Mouse (Mus musculus) stomach, embryonic 14.5 days (tissue): Measurements from ENCODE around the gene Smarcb1. TPM values are rescaled to one million over a fixed set of nuclear protein-coding genes. Genes with fewer than 3 reads are reported as not detected.

Experiments used
- ATAC-seq: fragments of 200-750 bp; cut with Nextera tagmentation; 2 replicates; pipeline ENCODE4 v1.8.0; 2017; ENCODE audit warnings: low read depth, moderate TSS enrichment; ENCODE audit not compliant: insufficient number of reproducible peaks, insufficient read depth, low FRiP score
- H3K27ac ChIP-seq: fragments of 300-500 bp; sonication (generic); 2 replicates; pipeline ENCODE4 v1.5.1; 2014; ENCODE audit warnings: mild to moderate bottlenecking, low read length, moderate library complexity, mixed read lengths
- H3K27me3 ChIP-seq: fragments of 300-500 bp; sonication (generic); 2 replicates; pipeline ENCODE4 v1.6.1; 2014; ENCODE audit warnings: low read length, control low read depth, mixed read lengths; ENCODE audit not compliant: control insufficient read depth, insufficient read depth
- H3K36me3 ChIP-seq: fragments of 300-500 bp; sonication (generic); 2 replicates; pipeline ENCODE4 v1.6.1; 2014; ENCODE audit warnings: mild to moderate bottlenecking, control low read depth, low read length, moderate library complexity, mixed read lengths; ENCODE audit not compliant: control insufficient read depth, insufficient read depth
- H3K4me1 ChIP-seq: fragments of 300-500 bp; sonication (generic); 2 replicates; pipeline ENCODE4 v1.6.1; 2014; ENCODE audit warnings: low read length, control low read depth, mixed read lengths; ENCODE audit not compliant: control insufficient read depth, insufficient read depth
- H3K4me2 ChIP-seq: fragments of 300-500 bp; sonication (generic); replicated peaks from 2 replicates; pipeline ENCODE4 v1.6.1; 2014; ENCODE audit warnings: low read depth, low read length, control low read depth
- H3K4me3 ChIP-seq: fragments of 300-500 bp; sonication (generic); 2 replicates; pipeline ENCODE4 v1.5.1; 2014; ENCODE audit warnings: low read depth, low read length, control low read depth
- H3K9ac ChIP-seq: fragments of 300-500 bp; sonication (generic); replicated peaks from 2 replicates; pipeline ENCODE4 v1.6.1; 2014; ENCODE audit warnings: low read depth, mild to moderate bottlenecking, control low read depth, low read length, moderate library complexity, mixed read lengths
- H3K9me3 ChIP-seq: fragments of 300-500 bp; sonication (generic); 2 replicates; pipeline ENCODE4 v1.6.1; 2016; ENCODE audit warnings: low read depth, low read length, control low read depth; ENCODE audit not compliant: control insufficient read depth
- WGBS: fragments of 180-500 bp; shearing (Covaris S2); extraction: QIAGEN DNeasy Blood & Tissue Kit; methylation state at CpG from one replicate; pipeline ENCODE4 v1.1.7; 2014; 5-methylcytosine and 5-hydroxymethylcytosine counted together
- polyA plus RNA-seq: library from polyadenylated mRNA; unstranded; fragments of >200 nt; fragmentation: Nextera tagmentation; extraction: Ambion mirVana; gene quantifications from 2 replicates; pipeline ENCODE4 v1.2.1, GENCODE M21; 2014

The Smarcb1 gene
- polyA plus RNA-seq, 1 experiment from 2014 or later, result 197 TPM

DNA sequence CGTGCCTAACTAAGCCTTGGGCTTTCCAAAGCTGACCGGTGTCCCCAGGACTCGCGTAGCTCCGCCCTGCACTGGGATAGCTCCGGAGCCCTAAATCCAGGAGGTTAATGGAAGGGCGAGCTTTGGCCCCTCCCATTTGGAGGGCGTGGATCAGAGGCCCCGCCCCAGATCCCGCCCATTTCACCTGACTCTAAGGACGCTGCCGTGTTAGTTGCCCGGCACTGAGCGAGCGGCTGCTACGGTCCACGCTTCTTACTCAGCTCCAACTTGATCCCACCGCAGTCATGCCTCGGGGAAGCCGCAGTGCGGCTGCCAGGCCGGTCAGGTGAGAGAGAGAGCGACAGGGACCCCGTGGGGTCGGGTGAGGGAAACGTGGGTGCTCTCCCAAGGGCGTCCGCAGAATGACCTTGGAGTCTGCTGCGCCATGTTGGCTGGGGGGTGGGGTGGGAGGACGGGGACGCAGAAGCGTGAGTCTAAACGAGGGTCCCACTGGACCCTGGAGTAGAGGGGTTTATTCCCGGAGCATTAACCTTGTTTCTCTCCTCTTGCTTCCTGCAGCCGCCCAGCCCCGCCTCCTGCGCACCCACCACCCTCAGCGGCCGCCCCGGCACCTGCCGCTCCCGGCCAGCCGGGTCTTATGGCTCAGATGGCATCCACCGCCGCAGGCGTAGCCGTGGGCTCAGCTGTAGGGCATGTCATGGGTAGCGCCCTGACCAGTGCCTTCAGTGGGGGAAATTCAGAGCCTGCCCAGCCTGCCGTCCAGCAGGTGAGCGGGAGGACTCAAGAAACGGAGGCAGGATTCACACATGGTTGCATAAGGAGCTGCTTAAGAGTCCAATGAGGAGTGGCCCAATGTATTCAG lies 14.5 kb upstream of the Smarcb1 start, which contains the start of gene Mmp11:
TSS of gene Mmp11 (minus strand) at position 817 of the 862 bp plus-strand sequence.
- Histone ChIP-seq H3K27ac (no peak within 1 kb of the TSS), H3K9me3 (no peaks in the 10 kb centered on the region), H3K4me3 (peak within 1 kb of the TSS; percentile 37), H3K36me3 (no peaks in the 10 kb centered on the region), H3K4me2 (peak within 1 kb of the TSS; percentile 45), H3K4me1 (peaks cover 14% of the 10 kb centered on the region), H3K27me3 (no peaks in the 10 kb centered on the region), H3K9ac (no peak within 1 kb of the TSS)
- peak; percentile 76 for ATAC-seq
- 2% methylated on average over 51 of the region's 51 CpGs for WGBS

DNA sequence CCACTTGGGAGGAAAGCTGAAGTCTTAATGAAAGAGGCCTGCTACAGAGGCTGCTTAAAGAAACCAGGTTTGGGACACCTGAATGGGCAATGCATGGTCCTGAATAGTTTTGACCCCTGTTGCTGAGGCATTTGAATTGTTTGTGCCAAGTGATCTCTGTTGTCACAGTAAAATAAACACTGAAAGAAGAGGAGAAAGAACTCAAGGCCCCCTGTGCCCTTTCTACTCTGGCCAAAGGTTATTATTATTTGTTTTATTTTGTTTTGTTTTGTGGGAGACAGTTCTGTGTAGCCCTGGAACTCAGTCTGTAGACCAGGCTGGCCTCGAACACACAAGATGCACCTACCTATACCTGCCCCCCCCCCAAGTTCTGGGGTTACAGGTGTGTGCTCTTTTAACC lies 13.6 kb upstream of the Smarcb1 start:
- no peak overlapping the region for H3K9ac ChIP-seq
- no peak overlapping the region for H3K4me2 ChIP-seq

DNA sequence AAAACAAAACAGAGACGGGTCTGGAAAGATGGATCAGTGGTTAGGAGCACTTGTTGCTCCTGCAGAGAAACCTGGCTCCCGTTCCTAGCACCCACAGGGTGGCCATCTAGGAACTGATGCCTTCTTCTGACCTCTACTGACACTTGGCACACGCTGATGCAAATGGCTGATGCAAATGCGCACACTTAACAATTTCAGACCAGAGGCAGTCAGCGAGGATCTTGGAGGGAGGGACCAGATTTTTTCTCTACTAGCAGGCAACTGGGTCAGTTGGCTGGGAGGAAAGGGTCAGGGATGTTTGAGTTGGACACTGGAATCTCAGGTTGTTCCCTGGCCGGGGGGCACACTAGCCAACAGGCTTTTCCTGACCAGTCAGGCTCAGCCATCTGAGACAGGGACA lies 11.5 kb upstream of the Smarcb1 start, which contains the start of gene Chchd10:
TSS of gene Chchd10 (plus strand) at position 240 of the 400 bp plus-strand sequence.
- Histone ChIP-seq H3K4me1 (peaks cover 24% of the 10 kb centered on the region), H3K9me3 (no peaks in the 10 kb centered on the region), H3K9ac (peak within 1 kb of the TSS; percentile 83), H3K4me3 (peak within 1 kb of the TSS; percentile 63), H3K36me3 (no peaks in the 10 kb centered on the region), H3K27ac (peak within 1 kb of the TSS; percentile 44; the same call in 1 of the 2 replicates), H3K4me2 (peak within 1 kb of the TSS; percentile 91), H3K27me3 (no peaks in the 10 kb centered on the region)
- no peak for ATAC-seq
- WGBS, result 31% methylated on average over 6 of the region's 6 CpGs

More for the DNA sequence above, 13.6 kb upstream of the Smarcb1 start:
- Histone ChIP-seq H3K4me3 (no peak overlapping the region), H3K27me3 (no peaks in the 10 kb centered on the region), H3K4me1 (peaks cover 23% of the 10 kb centered on the region), H3K36me3 (no peaks in the 10 kb centered on the region), H3K9me3 (no peaks in the 10 kb centered on the region), H3K27ac (no peak overlapping the region)
- ATAC-seq, result no peak
- WGBS, result 71% methylated on average over 1 of the region's 1 CpGs

DNA sequence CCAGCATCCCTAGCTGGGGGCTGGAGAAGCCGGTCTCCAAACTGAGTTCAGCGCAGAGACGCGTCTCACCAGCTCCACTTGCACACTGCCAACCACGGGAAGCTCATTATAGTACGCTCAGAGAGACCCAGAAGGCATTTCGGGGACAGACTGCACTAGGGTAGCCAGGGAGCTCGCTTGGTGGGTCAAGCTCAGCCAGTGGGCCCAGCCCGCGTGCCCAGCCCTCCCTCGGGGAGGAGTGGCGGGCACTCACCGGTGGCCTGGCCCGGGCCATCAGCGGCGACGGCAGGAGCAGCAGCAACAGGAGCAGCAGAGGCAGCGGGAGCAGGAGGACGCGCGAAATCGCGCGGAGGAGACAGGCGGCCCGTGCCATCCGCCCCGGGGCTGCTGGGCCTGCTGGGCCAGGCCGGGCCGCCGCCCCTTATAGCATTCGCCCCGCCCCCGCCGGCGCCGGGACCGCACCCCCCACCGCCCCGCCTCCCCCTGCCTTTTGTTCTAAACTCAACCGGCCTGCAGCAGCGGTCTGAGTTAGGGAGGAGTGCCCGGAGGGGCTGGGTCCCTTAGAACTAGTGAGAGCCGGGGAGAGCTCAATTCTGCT lies 10.8 kb upstream of the Smarcb1 start:
- Histone ChIP-seq H3K4me2 (peak overlapping the region; percentile 91), H3K9me3 (no peaks in the 10 kb centered on the region), H3K36me3 (0 out of 2 replicates have a peak, but pooled peaks cover 6% of the 10 kb centered on the region), H3K4me3 (peak overlapping the region; percentile 63), H3K27me3 (no peaks in the 10 kb centered on the region), H3K27ac (peak overlapping the region; percentile 44; the same call in 1 of the 2 replicates), H3K4me1 (peaks cover 24% of the 10 kb centered on the region), H3K9ac (peak overlapping the region; percentile 83)
- peak; percentile 74 for ATAC-seq
- WGBS, result 1% methylated on average over 44 of the region's 44 CpGs

DNA sequence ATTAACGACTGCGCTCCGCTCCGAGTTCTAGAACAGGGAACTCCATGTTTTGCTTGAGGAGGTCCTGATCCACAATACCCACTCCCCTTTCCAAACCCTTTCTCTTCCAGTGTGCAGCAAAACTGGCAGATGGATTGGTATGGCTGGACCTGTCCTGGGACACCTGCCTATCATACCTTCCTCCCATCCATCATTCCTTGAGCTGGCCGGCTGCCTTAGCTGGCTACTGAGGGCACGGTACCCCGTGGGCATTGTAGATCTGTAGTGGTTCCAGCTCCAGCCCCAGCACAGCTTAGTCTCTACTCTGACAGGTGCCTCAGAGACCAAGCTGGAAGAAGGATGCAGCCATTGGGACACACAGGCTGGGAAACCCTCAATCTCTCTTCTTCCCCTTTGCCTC lies 9.9 kb upstream of the Smarcb1 start:
- H3K36me3 ChIP-seq, result peaks cover 6% of the 10 kb centered on the region; the same call in 1 of the 2 replicates
- peak overlapping the region; percentile 63 for H3K4me3 ChIP-seq
- peaks cover 24% of the 10 kb centered on the region for H3K4me1 ChIP-seq
- WGBS, result 25% methylated on average over 7 of the region's 7 CpGs
- H3K9ac ChIP-seq, result 0 out of 2 replicates have a peak overlapping the region, but pooled peaks have one; percentile 83
- peak overlapping the region; percentile 91 for H3K4me2 ChIP-seq
- H3K27ac ChIP-seq, result no peak overlapping the region
- H3K9me3 ChIP-seq, result no peaks in the 10 kb centered on the region
- no peaks in the 10 kb centered on the region for H3K27me3 ChIP-seq
- ATAC-seq, result no peak

DNA sequence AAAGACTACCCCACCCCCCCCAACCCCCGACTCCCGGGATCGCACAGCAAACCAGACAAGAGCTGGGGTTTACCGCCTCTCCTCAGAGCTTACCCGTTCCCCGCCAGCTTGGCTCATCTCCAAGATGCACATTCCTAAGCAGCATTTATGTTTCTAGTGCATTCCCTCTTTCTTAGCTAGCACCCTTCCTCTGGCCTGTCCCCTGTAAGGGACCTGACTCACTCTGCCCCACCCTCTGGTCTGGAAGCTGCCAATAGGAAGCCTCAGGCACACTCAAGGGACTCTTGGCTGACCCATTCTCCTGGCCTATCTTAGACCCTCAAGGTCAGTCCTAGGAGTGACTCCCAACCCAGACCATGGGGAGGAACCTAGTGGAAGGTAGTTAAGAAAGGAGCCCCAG lies 8.9 kb upstream of the Smarcb1 start:
- Histone ChIP-seq H3K36me3 (peaks cover 11% of the 10 kb centered on the region; the same call in 1 of the 2 replicates), H3K27me3 (no peaks in the 10 kb centered on the region), H3K4me2 (peak overlapping the region; percentile 91), H3K9ac (no peak overlapping the region), H3K4me3 (no peak overlapping the region), H3K9me3 (no peaks in the 10 kb centered on the region), H3K4me1 (peaks cover 24% of the 10 kb centered on the region), H3K27ac (no peak overlapping the region)
- peak; percentile 19; the same call in 1 of the 2 replicates for ATAC-seq
- WGBS, result 18% methylated on average over 6 of the region's 6 CpGs

DNA sequence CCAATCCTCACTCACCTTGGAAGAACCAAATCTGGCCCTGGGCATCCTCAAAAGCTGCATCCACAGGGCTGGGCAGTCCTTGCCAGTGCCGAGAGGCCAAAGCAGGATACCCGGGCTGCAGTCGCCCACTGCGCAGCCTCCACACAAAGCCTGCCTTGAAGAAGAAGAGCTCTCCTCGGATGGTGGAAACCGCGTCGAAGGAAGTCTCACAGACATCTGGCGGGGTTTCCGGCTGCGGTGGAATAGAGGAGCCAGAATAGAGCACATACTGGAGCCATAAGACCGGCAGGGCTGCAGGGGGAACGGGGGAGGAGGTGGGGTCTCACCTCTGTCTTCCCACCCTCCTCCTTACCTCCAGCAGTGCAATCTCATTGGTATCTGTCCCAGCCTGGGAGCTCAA lies 5.0 kb upstream of the Smarcb1 start:
- no peaks in the 10 kb centered on the region for H3K9me3 ChIP-seq
- H3K36me3 ChIP-seq, result peaks cover 27% of the 10 kb centered on the region
- 77% methylated on average over 13 of the region's 13 CpGs for WGBS
- no peak overlapping the region for H3K4me2 ChIP-seq
- no peak overlapping the region for H3K9ac ChIP-seq
- H3K4me1 ChIP-seq, result peaks cover 23% of the 10 kb centered on the region
- H3K27ac ChIP-seq, result no peak overlapping the region
- H3K27me3 ChIP-seq, result no peaks in the 10 kb centered on the region
- no peak overlapping the region for H3K4me3 ChIP-seq
- no peak for ATAC-seq

DNA sequence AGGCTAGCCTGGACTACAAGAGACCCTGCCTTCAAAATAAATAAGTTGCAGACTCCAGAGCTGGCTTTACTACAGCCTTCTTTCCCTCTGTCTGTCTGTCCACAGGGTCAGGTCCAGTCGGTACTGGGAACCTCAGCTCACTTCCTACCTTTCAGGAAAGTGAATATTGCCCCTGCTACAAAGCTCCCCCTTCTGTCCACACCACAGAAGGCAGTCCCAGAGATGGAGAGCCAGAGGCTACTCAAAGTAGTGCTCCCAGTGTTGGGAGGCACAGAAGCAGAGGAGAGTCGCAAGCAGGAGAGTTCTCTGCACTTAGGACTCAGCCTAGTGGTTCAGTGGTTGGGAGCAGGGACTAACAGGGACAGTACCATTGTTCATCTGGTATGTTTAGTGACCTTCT lies 2.9 kb upstream of the Smarcb1 start:
- Histone ChIP-seq H3K9me3 (no peaks in the 10 kb centered on the region), H3K4me2 (no peak overlapping the region), H3K27ac (no peak overlapping the region), H3K36me3 (peaks cover 27% of the 10 kb centered on the region), H3K9ac (no peak overlapping the region), H3K27me3 (no peaks in the 10 kb centered on the region), H3K4me3 (no peak overlapping the region), H3K4me1 (peaks cover 18% of the 10 kb centered on the region; the same call in 1 of the 2 replicates)
- WGBS, result 56% methylated on average over 2 of the region's 2 CpGs
- ATAC-seq, result no peak
